Mouse (Mus musculus) C2C12 (cell line): ENCODE results near the gene Insr.

Experiments
- CEBPB ChIP-seq: IDR thresholded peaks from one replicate; pipeline ENCODE4 v1.6.1; 2011; ENCODE audit warnings: low read depth, mild to moderate bottlenecking, control low read depth, moderate library complexity
- CTCF ChIP-seq: IDR thresholded peaks from one replicate; pipeline ENCODE4 v1.5.1; 2011; ENCODE audit not compliant: control insufficient read depth, insufficient read depth, insufficient read length
- FOSL1 ChIP-seq: IDR thresholded peaks from one replicate; pipeline ENCODE4 v1.8.0; 2011; ENCODE audit warnings: mild to moderate bottlenecking, low read length; ENCODE audit not compliant: poor library complexity, insufficient read depth, severe bottlenecking
- MAX ChIP-seq: IDR thresholded peaks from one replicate; pipeline ENCODE4 v1.6.1; 2011; ENCODE audit warnings: mild to moderate bottlenecking, control low read depth
- MYOD1 ChIP-seq: IDR thresholded peaks from one replicate; pipeline ENCODE4 v1.6.1; 2011; ENCODE audit warnings: low read depth; ENCODE audit not compliant: control insufficient read depth, insufficient read length
- MYOG ChIP-seq: IDR thresholded peaks from one replicate; pipeline ENCODE4 v1.6.1; 2011; ENCODE audit not compliant: control insufficient read depth, insufficient read length; ENCODE audit errors: extremely low read depth
- USF1 ChIP-seq: IDR thresholded peaks from one replicate; pipeline ENCODE4 v1.6.1; 2011; ENCODE audit warnings: low read depth, mild to moderate bottlenecking, control low read depth, moderate library complexity

DNA sequence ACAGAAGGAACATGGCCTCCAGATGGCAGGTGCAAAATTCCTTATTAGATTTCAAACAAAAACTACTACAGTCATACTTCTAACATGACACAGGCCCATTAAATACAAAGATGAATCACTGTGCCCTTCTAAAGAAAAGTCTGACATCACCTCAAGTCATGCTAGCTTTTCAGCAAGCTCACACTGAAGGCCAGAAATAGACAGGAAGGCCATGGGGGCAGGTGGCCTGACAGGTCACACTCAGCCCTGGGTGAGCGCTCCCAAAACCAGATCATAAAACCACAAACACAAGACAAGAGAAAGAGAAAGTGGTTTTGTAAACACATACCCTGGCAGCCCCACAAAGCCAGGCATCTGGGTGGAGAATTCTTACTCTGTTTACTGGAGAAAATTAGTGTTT is 32.3 kb downstream of the Insr start:
- TF ChIP-seq CTCF, result no peak
- TF ChIP-seq MYOD1, result peak; percentile 65
- TF ChIP-seq USF1, result no peak
- peak; percentile 45 for TF ChIP-seq MAX
- TF ChIP-seq CEBPB, result no peak
- no peak for TF ChIP-seq FOSL1
- TF ChIP-seq MYOG, result no peak
